Mouse (Mus musculus) layer of hippocampus, adult 11-12 months (tissue): ENCODE measurements around the gene Prss30.

Source experiments
- DNase-seq: peaks from one replicate; pipeline ENCODE4 v3.0.0; 2022; ENCODE audit warnings: low spot score

The Prss30 gene

GRCm38 (mm10) chr17:23980297-23980909 is at the start of gene Prss30:
TSS of gene Prss30 (minus strand) at chr17:23980566.
- DNase-seq = no peak

GRCm38 (mm10) chr17:24029477-24029876 is 49.1 kb upstream of the Prss30 start:
- no peak for DNase-seq

GRCm38 (mm10) chr17:24021375-24022199 is 41.2 kb upstream of the Prss30 start:
- no peak for DNase-seq

GRCm38 (mm10) chr17:24020696-24021095 is 40.3 kb upstream of the Prss30 start:
- DNase-seq = no peak

GRCm38 (mm10) chr17:24015727-24016126 is 35.4 kb upstream of the Prss30 start:
- no peak for DNase-seq

GRCm38 (mm10) chr17:24014433-24014965 is 34.1 kb upstream of the Prss30 start:
- DNase-seq = no peak

GRCm38 (mm10) chr17:24012921-24013320 is 32.6 kb upstream of the Prss30 start:
- DNase-seq = no peak

GRCm38 (mm10) chr17:24009617-24010016 is 29.3 kb upstream of the Prss30 start:
- DNase-seq = no peak

GRCm38 (mm10) chr17:24008105-24008504 is 27.7 kb upstream of the Prss30 start:
- no peak for DNase-seq

- no peak for DNase-seq
Measured at GRCm38 (mm10) chr17:24007391-24007790, 27.0 kb upstream of the Prss30 start.

- no peak for DNase-seq
Measured at GRCm38 (mm10) chr17:24006930-24007329, 26.6 kb upstream of the Prss30 start.

GRCm38 (mm10) chr17:24005049-24005448 is 24.7 kb upstream of the Prss30 start:
- no peak for DNase-seq

- DNase-seq = no peak
Measured at GRCm38 (mm10) chr17:24004071-24004665, 23.8 kb upstream of the Prss30 start.

GRCm38 (mm10) chr17:24000404-24000803 is 20.0 kb upstream of the Prss30 start:
- DNase-seq = peak; percentile 76

- DNase-seq = no peak
Measured at GRCm38 (mm10) chr17:23998383-23998782, 18.0 kb upstream of the Prss30 start.

- DNase-seq = no peak
Measured at GRCm38 (mm10) chr17:23997901-23998300, 17.5 kb upstream of the Prss30 start, which contains the start of gene Prss22. TSS of gene Prss22 (minus strand) at chr17:23998100.

GRCm38 (mm10) chr17:23995421-23995820 is 15.1 kb upstream of the Prss30 start:
- DNase-seq = no peak

GRCm38 (mm10) chr17:23994667-23995066 is 14.3 kb upstream of the Prss30 start:
- DNase-seq = no peak

- DNase-seq = peak; percentile 96
Measured at GRCm38 (mm10) chr17:23993559-23994428, 13.4 kb upstream of the Prss30 start.

GRCm38 (mm10) chr17:23992789-23993553 is 12.6 kb upstream of the Prss30 start:
- DNase-seq = no peak

GRCm38 (mm10) chr17:23989802-23990201 is 9.4 kb upstream of the Prss30 start:
- DNase-seq = no peak
